Mouse (Mus musculus) gonadal fat pad, adult 2 months (tissue): ENCODE results near the gene Serhl. TPM values are rescaled to one million over a fixed set of nuclear protein-coding genes. Genes with fewer than 3 reads are reported as not detected.
"Not testable (repeated sequence)": the region's sequence is repeated elsewhere in the genome, so short reads cannot be mapped to it uniquely, and the experiment has no call there.

Experiments used
- DNase-seq: peaks from one replicate; pipeline ENCODE4 v3.0.0-alpha.2; 2012; ENCODE audit warnings: low read depth
- polyA plus RNA-seq: library from polyadenylated mRNA; depleted of rRNA; stranded (reverse); fragments of >200 nt; gene quantifications from 2 replicates; pipeline ENCODE4 v1.2.3, GENCODE M21; 2012; rRNA removed

Serhl gene
- polyA plus RNA-seq: 83.4 and 115 TPM in 2 replicates

- DNase-seq: no peak
These were observed at the start of gene Serhl for GRCm38 (mm10) chr15:83089429-83089605. Serhl (plus strand) TSS chr15:83089506.

GRCm38 (mm10) chr15:83040156-83040555 lies 49.1 kb upstream of the Serhl start:
- DNase-seq: no peak

GRCm38 (mm10) chr15:83042655-83043361 lies 46.5 kb upstream of the Serhl start:
- no peak for DNase-seq

- no peak for DNase-seq
These were observed 46.0 kb upstream of the Serhl start for GRCm38 (mm10) chr15:83043362-83043708.

- not testable (repeated sequence) for DNase-seq
These were observed 43.7 kb upstream of the Serhl start for GRCm38 (mm10) chr15:83045565-83045964.

GRCm38 (mm10) chr15:83046308-83046707 lies 43.0 kb upstream of the Serhl start:
- no peak for DNase-seq

- DNase-seq: no peak
These were observed 42.6 kb upstream of the Serhl start for GRCm38 (mm10) chr15:83046730-83047129.

- DNase-seq: peak; percentile 89
These were observed 36.8 kb upstream of the Serhl start for GRCm38 (mm10) chr15:83052341-83053104.

- peak; percentile 54 for DNase-seq
These were observed 36.0 kb upstream of the Serhl start for GRCm38 (mm10) chr15:83053261-83053660.

GRCm38 (mm10) chr15:83055569-83055968 lies 33.7 kb upstream of the Serhl start:
- no peak for DNase-seq

- no peak for DNase-seq
These were observed 32.8 kb upstream of the Serhl start for GRCm38 (mm10) chr15:83056378-83057083.

- no peak for DNase-seq
These were observed 31.8 kb upstream of the Serhl start for GRCm38 (mm10) chr15:83057533-83057932.

- DNase-seq: no peak
These were observed 30.1 kb upstream of the Serhl start for GRCm38 (mm10) chr15:83059233-83059660.

- DNase-seq: no peak
These were observed 27.6 kb upstream of the Serhl start for GRCm38 (mm10) chr15:83061689-83062088.

- DNase-seq: not testable (repeated sequence)
These were observed 26.7 kb upstream of the Serhl start for GRCm38 (mm10) chr15:83062582-83062981.

GRCm38 (mm10) chr15:83065543-83065942 lies 23.8 kb upstream of the Serhl start:
- DNase-seq: peak; percentile 70

- no peak for DNase-seq
These were observed 21.0 kb upstream of the Serhl start for GRCm38 (mm10) chr15:83068270-83068669.

- no peak for DNase-seq
These were observed 18.4 kb upstream of the Serhl start for GRCm38 (mm10) chr15:83070942-83071341.

GRCm38 (mm10) chr15:83071752-83072151 lies 17.6 kb upstream of the Serhl start:
- no peak for DNase-seq

GRCm38 (mm10) chr15:83074179-83074578 lies 15.1 kb upstream of the Serhl start:
- no peak for DNase-seq

- DNase-seq: no peak
These were observed 13.4 kb upstream of the Serhl start for GRCm38 (mm10) chr15:83075607-83076525.

GRCm38 (mm10) chr15:83083530-83083929 lies 5.8 kb upstream of the Serhl start:
- no peak for DNase-seq
